9 mouse cellular contexts compared by ENCODE assay signal in the genomic region with DNA sequence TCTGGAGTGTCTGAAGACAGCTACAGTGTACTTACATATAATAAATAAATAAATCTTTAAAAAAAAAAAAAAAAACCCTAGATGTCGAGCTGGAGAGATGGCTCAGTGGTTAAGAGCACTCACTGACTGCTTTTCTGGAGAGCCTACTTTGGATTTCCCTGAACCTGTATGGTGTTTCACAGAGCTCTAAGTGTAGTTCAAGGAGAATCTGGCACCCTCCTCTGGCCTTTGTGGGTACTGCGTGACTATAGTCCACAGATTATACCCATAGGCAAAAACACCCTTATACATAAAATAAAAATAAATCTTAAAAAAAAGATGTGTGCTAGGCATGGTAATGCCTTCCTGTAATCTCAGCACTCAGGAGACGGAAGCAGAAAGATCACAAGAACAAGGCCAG. TPM values are rescaled to one million over a fixed set of nuclear protein-coding genes. Genes with fewer than 3 reads are reported as not detected.
DNase-seq lines count a peak whose midpoint lies in the region; ATAC-seq and TF ChIP-seq lines count a peak whose summit lies in the region.
"Had no signal": no experiment of that assay in that cellular context is flagged by ENCODE, and none has a peak within 500 bp of the region (broad histone marks: within the 10 kb centered on the region; RNA-seq: fewer than 3 reads in every experiment).

No protein-coding gene starts in this region.

- no peaks in the 10 kb centered on the region for H3K9me3 ChIP-seq in forebrain, embryonic 10.5 days
- H3K9me3 ChIP-seq: midbrain, embryonic 12.5 days had no signal

- H3K4me3 ChIP-seq in forebrain, embryonic 10.5 days = no peak overlapping the region
- H3K4me3 ChIP-seq: midbrain, embryonic 12.5 days had no signal

- peak; percentile 61 to 89 for DNase-seq in heart, adult 18-20 months
- DNase-seq in heart, postnatal 25 days (ENCODE audit: low spot score) = no peak
- DNase-seq in brain, embryonic 14.5 days (ENCODE audit: low read depth) = peak; percentile 74
- DNase-seq in forebrain, embryonic 10.5 days (ENCODE audit: extremely low spot score, low spot score) = peak; percentile 46
- DNase-seq in layer of hippocampus, postnatal 10 days (ENCODE audit: low spot score in 2 of 2) = peak; percentile 69 to 78
- DNase-seq in lung, postnatal 14 days = peak; percentile 77
- DNase-seq in skeletal muscle tissue, adult 2 months (ENCODE audit: low read depth, low spot score) = peak; percentile 28

- peaks cover 92% of the 10 kb centered on the region for H3K36me3 ChIP-seq in forebrain, embryonic 10.5 days (replicated peaks)

- intact Hi-C loops in heart, postnatal 25 days (cut with DNase I) = loop anchor here (1.0 to 5.0 kb wide), 2 partner anchors 148 to 222 kb away; no protein-coding TSS in a partner anchor

- no peaks in the 10 kb centered on the region for H3K27me3 ChIP-seq in forebrain, embryonic 10.5 days (ENCODE audit: poor library complexity, severe bottlenecking)
- H3K27me3 ChIP-seq: midbrain, embryonic 12.5 days had no signal

- no peaks in the 10 kb centered on the region for H3K4me1 ChIP-seq in forebrain, embryonic 10.5 days
- H3K4me1 ChIP-seq: midbrain, embryonic 12.5 days had no signal

- no peak for TF ChIP-seq POLR2A in brain, embryonic 14.5 days (IDR thresholded peaks at IDR 0.05; ENCODE audit: borderline replicate concordance, extremely low read depth, insufficient read depth, insufficient read length, poor library complexity, severe bottlenecking)

- peak; percentile 69; the same call in 1 of the 2 replicates for TF ChIP-seq CTCF in brain, embryonic 14.5 days (IDR thresholded peaks at IDR 0.05; ENCODE audit: borderline replicate concordance, extremely low read depth, insufficient read depth, insufficient read length)

- ATAC-seq in hematopoietic stem cell, adult 5-6 weeks (replicated peaks in 1 of 2; ENCODE audit: insufficient read depth in 1 of 2, low FRiP score in 2 of 2, low TSS enrichment in 1 of 2, low read depth in 1 of 2, poor library complexity in 2 of 2, severe bottlenecking in 2 of 2) = peak; percentile 81 to 92

- H3K27ac ChIP-seq in forebrain, embryonic 10.5 days = no peak overlapping the region
- H3K27ac ChIP-seq: midbrain, embryonic 12.5 days had no signal

- 69% methylated on average over 3 of the region's 3 CpGs for WGBS in forebrain, embryonic 10.5 days

RNA-seq across cellular contexts. Expression of a gene that starts 14.5 kb away (rescaled TPM):
- total RNA-seq in heart, adult 18-20 months (2021) = 10 to 100 TPM in 1 of 2 experiments, 1 to 10 TPM in 1; 7.2 to 11.3 TPM
- total RNA-seq in heart, postnatal 25 days (2021) = 10 to 100 TPM; 13.2 to 13.4 TPM
- 88.7 and 133 TPM in 2 replicates for polyA plus RNA-seq in brain, embryonic 14.5 days (2012; rRNA removed)
- polyA plus RNA-seq in forebrain, embryonic 10.5 days (2016; fragmentation: Nextera tagmentation; extraction: Ambion mirVana) = 81.3 and 83.6 TPM in 2 replicates
- total RNA-seq in hematopoietic stem cell, adult 5-6 weeks (2017) = 46.8 and 56.7 TPM in 2 replicates
- total RNA-seq in layer of hippocampus, postnatal 10 days (2021) = 10 to 100 TPM; 39.5 to 46.1 TPM

RNA-seq across cellular contexts. Expression of a gene that starts 19.7 kb away (rescaled TPM):
- total RNA-seq in heart, adult 18-20 months (2021) = under 1 TPM in 1 of 2 experiments, not detected in 1; 0.41 TPM
- under 1 TPM; 0.45 to 0.52 TPM for total RNA-seq in heart, postnatal 25 days (2021)
- 774 and 800 TPM in 2 replicates for polyA plus RNA-seq in brain, embryonic 14.5 days (2012; rRNA removed)
- polyA plus RNA-seq in forebrain, embryonic 10.5 days (2016; fragmentation: Nextera tagmentation; extraction: Ambion mirVana) = 56.4 and 76.0 TPM in 2 replicates
- total RNA-seq in hematopoietic stem cell, adult 5-6 weeks (2017) = not detected in 2 replicates
- total RNA-seq in layer of hippocampus, postnatal 10 days (2021) = 1,000 to 10,000 TPM in 1 of 2 experiments, 100 to 1,000 TPM in 1; 968 to 1,016 TPM

RNA-seq across cellular contexts. Expression of a gene that starts 30.7 kb away (rescaled TPM):
- 10 to 100 TPM; 15.3 to 18.0 TPM for total RNA-seq in heart, adult 18-20 months (2021)
- total RNA-seq in heart, postnatal 25 days (2021) = 10 to 100 TPM; 18.3 to 21.2 TPM
- polyA plus RNA-seq in brain, embryonic 14.5 days (2012; rRNA removed) = 117 and 126 TPM in 2 replicates
- 43.7 and 47.4 TPM in 2 replicates for polyA plus RNA-seq in forebrain, embryonic 10.5 days (2016; fragmentation: Nextera tagmentation; extraction: Ambion mirVana)
- 48.8 and 55.8 TPM in 2 replicates for total RNA-seq in hematopoietic stem cell, adult 5-6 weeks (2017)
- 10 to 100 TPM; 64.3 to 74.5 TPM for total RNA-seq in layer of hippocampus, postnatal 10 days (2021)

RNA-seq across cellular contexts. Expression of a gene that starts 31.2 kb away (rescaled TPM):
- 10 to 100 TPM; 50.7 to 65.7 TPM for total RNA-seq in heart, adult 18-20 months (2021)
- total RNA-seq in heart, postnatal 25 days (2021) = 10 to 100 TPM; 54.3 to 54.9 TPM
- 92.9 and 110 TPM in 2 replicates for polyA plus RNA-seq in brain, embryonic 14.5 days (2012; rRNA removed)
- 80.0 and 84.5 TPM in 2 replicates for polyA plus RNA-seq in forebrain, embryonic 10.5 days (2016; fragmentation: Nextera tagmentation; extraction: Ambion mirVana)
- total RNA-seq in hematopoietic stem cell, adult 5-6 weeks (2017) = 54.9 and 75.9 TPM in 2 replicates
- 10 to 100 TPM; 35.4 to 40.8 TPM for total RNA-seq in layer of hippocampus, postnatal 10 days (2021)

RNA-seq across cellular contexts. Expression of a gene that starts 45.9 kb away (rescaled TPM):
- total RNA-seq in heart, adult 18-20 months (2021) = 1 to 10 TPM; 3.3 to 6.3 TPM
- 1 to 10 TPM; 7.0 to 7.4 TPM for total RNA-seq in heart, postnatal 25 days (2021)
- polyA plus RNA-seq in brain, embryonic 14.5 days (2012; rRNA removed) = 98.7 and 147 TPM in 2 replicates
- polyA plus RNA-seq in forebrain, embryonic 10.5 days (2016; fragmentation: Nextera tagmentation; extraction: Ambion mirVana) = 29.8 TPM in 2 replicates
- total RNA-seq in hematopoietic stem cell, adult 5-6 weeks (2017) = 32.4 and 36.1 TPM in 2 replicates
- total RNA-seq in layer of hippocampus, postnatal 10 days (2021) = 10 to 100 TPM; 30.3 to 32.0 TPM

Comparison
In these comparisons a context has a peak if more than half of its experiments do, and no peak if none do; other contexts are left out.
1. RNA of a gene that starts 19.7 kb away (total RNA-seq): 968 to 1,016 TPM in layer of hippocampus, postnatal 10 days; 0.45 to 0.52 TPM in heart, postnatal 25 days, 0.41 TPM in heart, adult 18-20 months and not detected in hematopoietic stem cell, adult 5-6 weeks; every median in the first group is over 100 times any median in the second.